In the genomic region with DNA sequence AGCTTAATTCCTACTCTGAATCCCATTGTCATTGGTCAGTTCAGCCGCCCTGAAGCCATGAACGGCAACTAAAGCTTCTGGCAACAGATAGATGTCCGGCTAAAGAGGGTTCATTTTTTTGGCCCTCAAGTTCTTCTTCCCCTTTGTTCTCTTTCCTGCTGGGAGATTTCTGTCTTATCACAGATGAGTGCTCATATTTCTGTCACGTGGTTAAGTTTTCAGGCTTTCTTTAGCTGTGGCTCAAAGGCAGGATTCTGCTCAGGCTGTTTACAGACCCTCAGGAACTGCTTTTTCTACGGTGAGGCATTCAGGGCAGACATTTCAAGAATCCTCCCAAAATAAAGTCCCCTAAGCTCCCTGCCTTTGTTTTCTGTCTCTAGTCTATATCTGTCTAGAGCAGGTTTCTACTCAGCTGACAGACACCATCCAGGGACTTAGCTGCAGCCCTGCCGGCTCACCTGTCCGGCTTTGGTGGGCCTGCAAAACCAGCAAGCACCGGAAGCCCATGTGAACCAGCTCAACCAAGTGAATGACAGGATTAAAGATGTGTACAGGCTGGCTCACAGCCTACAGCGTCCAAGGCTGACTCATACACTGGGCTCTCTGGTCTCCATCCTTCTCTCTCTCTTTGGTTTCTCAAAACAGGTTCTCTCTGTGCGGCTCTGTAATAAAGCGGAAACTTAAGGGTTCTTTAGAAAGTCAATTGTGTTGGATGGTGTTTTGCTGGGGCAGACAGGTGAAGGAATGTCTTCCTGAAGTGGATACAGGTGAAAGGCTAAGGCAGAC, we compare ENCODE assay signal across 2 mouse cellular contexts.
A peak's percentile ranks its signal among the peaks of the same experiment; 100 is the strongest.
TF ChIP-seq lines count a peak whose summit lies in the region.

No protein-coding gene starts in this region.

TF ChIP-seq in MEL, 35 proteins besides CTCF, POLR2A, EP300 and RAD21:
- TF ChIP-seq MEF2A (IDR thresholded peaks at IDR 0.05; ENCODE audit: extremely low read depth, insufficient replicate concordance, low read depth, low read length, poor library complexity, severe bottlenecking) (no peak), MXI1 (IDR thresholded peaks at IDR 0.05; ENCODE audit: low read depth, low read length) (peak; percentile 66), ELF1 (IDR thresholded peaks at IDR 0.05; ENCODE audit: low read depth, low read length) (no peak), TAL1 (IDR thresholded peaks at IDR 0.05; ENCODE audit: low read length) (no peak), MYC (IDR thresholded peaks at IDR 0.05; ENCODE audit: low read depth, low read length) (peak; percentile 55; the same call in 1 of the 2 replicates), USF2 (IDR thresholded peaks at IDR 0.05; ENCODE audit: borderline replicate concordance in 1 of 2, insufficient read depth in 1 of 2, low read depth in 1 of 2, low read length in 2 of 2) (peak; percentile 62 to 84), SIN3A (IDR thresholded peaks at IDR 0.05; ENCODE audit: low read length) (peak; percentile 75), TCF12 (IDR thresholded peaks at IDR 0.05; ENCODE audit: low read depth, low read length) (0 out of 2 replicates have a peak, but pooled peaks have one; percentile 9), GATA1 (IDR thresholded peaks at IDR 0.05; ENCODE audit: low read depth, low read length) (peak; percentile 84), ZNF384 (IDR thresholded peaks at IDR 0.05; ENCODE audit: low read depth, low read length) (peak; percentile 54; the same call in 1 of the 2 replicates), USF1 (IDR thresholded peaks at IDR 0.05; ENCODE audit: low read depth, low read length) (peak; percentile 96), BHLHE40 (IDR thresholded peaks at IDR 0.05; ENCODE audit: borderline replicate concordance, low read depth, low read length) (peak; percentile 68; the same call in 1 of the 2 replicates), MAX (IDR thresholded peaks at IDR 0.05; ENCODE audit: low read length) (peak; percentile 89)
TF ChIP-seq in MEL: peak in this region for 10.

TF ChIP-seq in myocyte, 11 proteins besides CTCF, POLR2A, EP300 and RAD21:
- TF ChIP-seq USF1 (IDR thresholded peaks at IDR 0.05; ENCODE audit: low read depth) (peak; percentile 74), TCF12 (IDR thresholded peaks at IDR 0.05; ENCODE audit: insufficient read depth, poor library complexity, severe bottlenecking) (no peak)
